ENCODE assay signal across 8 mouse cellular contexts in the genomic region with DNA sequence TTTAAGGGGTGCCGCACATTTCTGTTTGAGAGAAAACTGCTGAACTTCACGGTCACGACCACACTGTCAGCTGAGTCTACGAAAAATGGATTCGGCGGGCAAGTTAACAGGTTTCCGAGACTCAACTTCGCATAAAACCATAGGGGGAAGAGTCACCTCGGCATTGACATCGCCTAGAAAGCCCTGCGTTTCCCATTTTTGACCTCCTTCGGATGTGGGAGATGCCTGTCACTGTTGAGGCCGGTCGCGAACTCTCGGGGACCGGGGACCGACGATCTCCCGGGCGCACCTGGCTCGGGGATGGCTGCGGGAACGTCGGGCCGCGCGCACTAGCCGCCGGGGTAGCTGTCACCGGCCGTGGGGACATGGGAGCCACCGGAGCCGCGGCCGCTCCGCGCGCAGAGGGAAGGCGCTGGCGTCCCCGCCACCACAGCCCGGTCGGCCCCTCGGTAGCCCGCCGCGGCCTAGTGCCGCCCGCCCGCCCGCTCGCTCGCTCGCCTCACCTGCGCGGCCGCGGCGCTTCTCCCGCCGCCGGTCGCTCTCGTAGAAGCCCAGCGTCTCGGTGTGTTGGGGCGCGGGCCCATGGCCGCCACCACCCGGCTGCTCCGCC. TPM values are rescaled to one million over a fixed set of nuclear protein-coding genes. Genes with fewer than 3 reads are reported as not detected.
DNase-seq lines count a peak whose midpoint lies in the region; ATAC-seq and TF ChIP-seq lines count a peak whose summit lies in the region.

No protein-coding gene starts in this region.

- peaks cover 35% of the 10 kb centered on the region for H3K4me1 ChIP-seq in embryonic facial prominence, embryonic 13.5 days
- H3K4me1 ChIP-seq in heart, embryonic 15.5 days (replicated peaks) = peaks cover 30% of the 10 kb centered on the region
- H3K4me1 ChIP-seq in limb, embryonic 12.5 days (replicated peaks) = peaks cover 29% of the 10 kb centered on the region
- peaks cover 24% of the 10 kb centered on the region for H3K4me1 ChIP-seq in midbrain, embryonic 12.5 days
- peaks cover 8% of the 10 kb centered on the region for H3K4me1 ChIP-seq in stomach, postnatal 0 days (replicated peaks; ENCODE audit: control insufficient read depth, insufficient read depth)

- no peaks in the 10 kb centered on the region for H3K9me3 ChIP-seq in embryonic facial prominence, embryonic 13.5 days
- no peaks in the 10 kb centered on the region for H3K9me3 ChIP-seq in heart, embryonic 15.5 days (replicated peaks)
- H3K9me3 ChIP-seq in limb, embryonic 12.5 days = no peaks in the 10 kb centered on the region
- no peaks in the 10 kb centered on the region for H3K9me3 ChIP-seq in midbrain, embryonic 12.5 days
- no peaks in the 10 kb centered on the region for H3K9me3 ChIP-seq in stomach, postnatal 0 days (ENCODE audit: control insufficient read depth, low read length)

- peak; percentile 63 for ATAC-seq in embryonic facial prominence, embryonic 13.5 days (ENCODE audit: insufficient number of reproducible peaks, insufficient read depth, low FRiP score, low TSS enrichment, low read depth)
- ATAC-seq in heart, embryonic 15.5 days (replicated peaks; ENCODE audit: insufficient number of reproducible peaks, insufficient read depth, low FRiP score, low read depth) = peak; percentile 54; the same call in 1 of the 2 replicates
- no peak; the same call in 1 of the 2 replicates for ATAC-seq in limb, embryonic 12.5 days (ENCODE audit: insufficient number of reproducible peaks, insufficient read depth, low FRiP score, low TSS enrichment, low read depth)
- ATAC-seq in midbrain, embryonic 12.5 days (ENCODE audit: low FRiP score, low read depth) = no peak; the same call in 1 of the 2 replicates
- ATAC-seq in stomach, postnatal 0 days (ENCODE audit: low FRiP score, low TSS enrichment) = no peak

- TF ChIP-seq CTCF in stomach, postnatal 0 days (IDR thresholded peaks at IDR 0.05; ENCODE audit: low read depth) = no peak

- peak overlapping the region; percentile 88 for H3K27ac ChIP-seq in embryonic facial prominence, embryonic 13.5 days
- peak overlapping the region; percentile 92 for H3K27ac ChIP-seq in heart, embryonic 15.5 days
- H3K27ac ChIP-seq in limb, embryonic 12.5 days = peak overlapping the region; percentile 90
- peak overlapping the region; percentile 94 for H3K27ac ChIP-seq in midbrain, embryonic 12.5 days (replicated peaks)
- peak overlapping the region; percentile 94 for H3K27ac ChIP-seq in stomach, postnatal 0 days (replicated peaks)

- DNase-seq in heart, adult 18-20 months = peak; percentile 37 to 56
- DNase-seq in heart, adult 11 months = no peak
- peak; percentile 15 to 19 for DNase-seq in CD8-positive naive resting alpha-beta T cell, adult 2 months (ENCODE audit: low read depth in 2 of 2, low spot score in 2 of 2)
- peak; percentile 47 for DNase-seq in stomach, postnatal 0 days (ENCODE audit: low spot score)

- H3K36me3 ChIP-seq in embryonic facial prominence, embryonic 13.5 days = no peaks in the 10 kb centered on the region
- H3K36me3 ChIP-seq in heart, embryonic 15.5 days = no peaks in the 10 kb centered on the region
- peaks cover 10% of the 10 kb centered on the region; the same call in 1 of the 2 replicates for H3K36me3 ChIP-seq in limb, embryonic 12.5 days
- no peaks in the 10 kb centered on the region for H3K36me3 ChIP-seq in midbrain, embryonic 12.5 days
- no peaks in the 10 kb centered on the region for H3K36me3 ChIP-seq in stomach, postnatal 0 days (ENCODE audit: control insufficient read depth, insufficient read depth, low read length)

- peak overlapping the region; percentile 89 for H3K4me3 ChIP-seq in embryonic facial prominence, embryonic 13.5 days
- peak overlapping the region; percentile 90 for H3K4me3 ChIP-seq in heart, embryonic 15.5 days
- H3K4me3 ChIP-seq in limb, embryonic 12.5 days (replicated peaks) = peak overlapping the region; percentile 93
- peak overlapping the region; percentile 94 for H3K4me3 ChIP-seq in midbrain, embryonic 12.5 days
- H3K4me3 ChIP-seq in stomach, postnatal 0 days (ENCODE audit: low read depth, low read length) = peak overlapping the region; percentile 98

- H3K4me2 ChIP-seq in embryonic facial prominence, embryonic 13.5 days = peak overlapping the region; percentile 79
- peak overlapping the region; percentile 80 for H3K4me2 ChIP-seq in heart, embryonic 15.5 days
- H3K4me2 ChIP-seq in limb, embryonic 12.5 days = peak overlapping the region; percentile 59
- H3K4me2 ChIP-seq in midbrain, embryonic 12.5 days (replicated peaks) = peak overlapping the region; percentile 64
- H3K4me2 ChIP-seq in stomach, postnatal 0 days (replicated peaks; ENCODE audit: low read depth) = peak overlapping the region; percentile 73

- no peak for TF ChIP-seq EP300 in stomach, postnatal 0 days (optimal IDR thresholded peaks at IDR 0.05)

- H3K27me3 ChIP-seq in embryonic facial prominence, embryonic 13.5 days = no peaks in the 10 kb centered on the region
- no peaks in the 10 kb centered on the region for H3K27me3 ChIP-seq in heart, embryonic 15.5 days
- no peaks in the 10 kb centered on the region for H3K27me3 ChIP-seq in limb, embryonic 12.5 days
- no peaks in the 10 kb centered on the region for H3K27me3 ChIP-seq in midbrain, embryonic 12.5 days
- H3K27me3 ChIP-seq in stomach, postnatal 0 days (ENCODE audit: control insufficient read depth, insufficient read depth, low read length) = no peaks in the 10 kb centered on the region

- H3K9ac ChIP-seq in embryonic facial prominence, embryonic 13.5 days = peak overlapping the region; percentile 95
- peak overlapping the region; percentile 93 for H3K9ac ChIP-seq in heart, embryonic 15.5 days
- peak overlapping the region; percentile 98 for H3K9ac ChIP-seq in limb, embryonic 12.5 days (replicated peaks)
- H3K9ac ChIP-seq in midbrain, embryonic 12.5 days (replicated peaks) = peak overlapping the region; percentile 97
- H3K9ac ChIP-seq in stomach, postnatal 0 days (ENCODE audit: low read length) = peak overlapping the region; percentile 97

- under 1% methylated on average over 53 of the region's 72 CpGs for WGBS in embryonic facial prominence, embryonic 13.5 days
- WGBS in heart, embryonic 15.5 days = under 1% methylated on average over 72 of the region's 72 CpGs
- under 1% methylated on average over 57 of the region's 72 CpGs for WGBS in limb, embryonic 12.5 days
- WGBS in midbrain, embryonic 12.5 days = 1% methylated on average over 48 of the region's 72 CpGs
- WGBS in stomach, postnatal 0 days = under 1% methylated on average over 47 of the region's 72 CpGs

RNA-seq across cellular contexts. Expression of a gene that starts 0.4 kb away (rescaled TPM):
- 10 to 100 TPM; 18.8 to 20.7 TPM for total RNA-seq in heart, adult 18-20 months (2021)
- polyA plus RNA-seq in embryonic facial prominence, embryonic 13.5 days (2015; fragmentation: Nextera tagmentation; extraction: Ambion mirVana) = 34.1 and 34.5 TPM in 2 replicates
- polyA plus RNA-seq in heart, embryonic 15.5 days (2015; fragmentation: Nextera tagmentation; extraction: Ambion mirVana) = 20.8 and 24.4 TPM in 2 replicates
- 40.0 and 43.5 TPM in 2 replicates for polyA plus RNA-seq in limb, embryonic 12.5 days (2016; fragmentation: Nextera tagmentation; extraction: Ambion mirVana)
- 30.3 and 35.6 TPM in 2 replicates for polyA plus RNA-seq in midbrain, embryonic 12.5 days (2016; fragmentation: Nextera tagmentation; extraction: Ambion mirVana)
- polyA plus RNA-seq in stomach, postnatal 0 days (2015; fragmentation: Nextera tagmentation; extraction: Ambion mirVana) = 17.2 and 18.1 TPM in 2 replicates

Comparison
In these comparisons a context has a peak if more than half of its experiments do, and no peak if none do; other contexts are left out.
1. ATAC-seq: peak in embryonic facial prominence, embryonic 13.5 days (single experiment) and heart, embryonic 15.5 days (single experiment); none in limb, embryonic 12.5 days (single experiment), midbrain, embryonic 12.5 days (single experiment) and stomach, postnatal 0 days (single experiment).
2. Peak in every context shown above with its lines, with median percentiles within 50 percentile points of each other: H3K27ac ChIP-seq, H3K4me2 ChIP-seq, H3K4me3 ChIP-seq and H3K9ac ChIP-seq.